Mouse (Mus musculus) liver, embryonic 14.5 days (tissue): ENCODE measurements around the gene Tent4b. TPM values are rescaled to one million over a fixed set of nuclear protein-coding genes. Genes with fewer than 3 reads are reported as not detected.

Experiments used
- ATAC-seq: fragments of 200-750 bp; cut with Nextera tagmentation; 2 replicates; pipeline ENCODE4 v1.8.0; 2017; ENCODE audit warnings: moderate number of reproducible peaks, mild to moderate bottlenecking, moderate library complexity; ENCODE audit not compliant: insufficient read depth
- DNase-seq, 3 experiments: peaks; one replicate each; pipeline ENCODE4 v3.0.0-alpha.2; 2012 to 2013; ENCODE audit warnings: low read depth in 3 of 3, low spot score in 3 of 3
- H3K27ac ChIP-seq: fragments of 300-500 bp; sonication (generic); 2 replicates; pipeline ENCODE4 v1.5.1; 2014; ENCODE audit warnings: moderate library complexity, mild to moderate bottlenecking, control low read depth, inconsistent platforms
- H3K27me3 ChIP-seq: fragments of 300-500 bp; sonication (generic); 2 replicates; pipeline ENCODE4 v1.6.1; 2014; ENCODE audit warnings: mild to moderate bottlenecking, low read length, moderate library complexity; ENCODE audit not compliant: control insufficient read depth, insufficient read depth
- H3K36me3 ChIP-seq: fragments of 300-500 bp; sonication (generic); replicated peaks from 2 replicates; pipeline ENCODE4 v1.6.1; 2014; ENCODE audit warnings: low read depth; ENCODE audit not compliant: control insufficient read depth, insufficient read depth
- H3K4me1 ChIP-seq, 2 experiments: fragments of 200-500 bp in 1 of 2; fragments of 300-500 bp in 1 of 2; sonication (generic) in 1 of 2; replicated peaks; 2 replicates each; pipeline ENCODE4 v1.6.1; 2012 to 2014; ENCODE audit warnings: antibody characterized with exemption in 1 of 2, inconsistent platforms in 1 of 2, low read length in 1 of 2; ENCODE audit not compliant: control insufficient read depth in 2 of 2, insufficient read depth in 2 of 2
- H3K4me2 ChIP-seq: fragments of 300-500 bp; sonication (generic); 2 replicates; pipeline ENCODE4 v1.6.1; 2014; ENCODE audit warnings: low read depth, mild to moderate bottlenecking, control low read depth, moderate library complexity
- H3K4me3 ChIP-seq, 2 experiments: fragments of 200-500 bp in 1 of 2; fragments of 300-500 bp in 1 of 2; sonication (generic) in 1 of 2; 2 replicates each; pipeline ENCODE4 v1.5.1; 2012 to 2014; ENCODE audit warnings: low read depth in 2 of 2, low read length in 2 of 2, mild to moderate bottlenecking in 2 of 2, control low read depth in 1 of 2, inconsistent platforms in 1 of 2, moderate library complexity in 1 of 2; ENCODE audit not compliant: insufficient read depth in 1 of 2
- H3K9ac ChIP-seq: fragments of 300-500 bp; sonication (generic); replicated peaks from 2 replicates; pipeline ENCODE4 v1.6.1; 2014; ENCODE audit warnings: mild to moderate bottlenecking, control low read depth, moderate library complexity
- H3K9me3 ChIP-seq: fragments of 300-500 bp; sonication (generic); 2 replicates; pipeline ENCODE4 v1.6.1; 2016; ENCODE audit warnings: low read length, mixed read lengths; ENCODE audit not compliant: control insufficient read depth
- CTCF ChIP-seq: IDR thresholded peaks from 2 replicates; pipeline ENCODE4 v1.5.1; 2016; ENCODE audit warnings: antibody characterized with exemption, low read depth, control low read depth
- EP300 ChIP-seq: IDR thresholded peaks from 2 replicates; pipeline ENCODE4 v1.6.1; 2016; ENCODE audit warnings: antibody characterized with exemption, low read depth
- WGBS: fragments of 180-500 bp; shearing (Covaris S2); extraction: QIAGEN DNeasy Blood & Tissue Kit; methylation state at CpG from one replicate; pipeline ENCODE4 v1.1.7; 2014; ENCODE audit not compliant: insufficient replicate concordance; 5-methylcytosine and 5-hydroxymethylcytosine counted together
- polyA plus RNA-seq, 2 experiments: library from polyadenylated mRNA; depleted of rRNA in 1 of 2; stranded (reverse) in 1 of 2; unstranded in 1 of 2; fragments of >200 nt; fragmentation: Nextera tagmentation in 1 of 2; extraction: Ambion mirVana in 1 of 2; gene quantifications; 2 replicates each; pipeline versions ENCODE4 v1.2.1 to v1.2.3; 2012 to 2014

Gene Tent4b
- polyA plus RNA-seq, 2 experiments = 4.3 to 9.2 TPM

DNA sequence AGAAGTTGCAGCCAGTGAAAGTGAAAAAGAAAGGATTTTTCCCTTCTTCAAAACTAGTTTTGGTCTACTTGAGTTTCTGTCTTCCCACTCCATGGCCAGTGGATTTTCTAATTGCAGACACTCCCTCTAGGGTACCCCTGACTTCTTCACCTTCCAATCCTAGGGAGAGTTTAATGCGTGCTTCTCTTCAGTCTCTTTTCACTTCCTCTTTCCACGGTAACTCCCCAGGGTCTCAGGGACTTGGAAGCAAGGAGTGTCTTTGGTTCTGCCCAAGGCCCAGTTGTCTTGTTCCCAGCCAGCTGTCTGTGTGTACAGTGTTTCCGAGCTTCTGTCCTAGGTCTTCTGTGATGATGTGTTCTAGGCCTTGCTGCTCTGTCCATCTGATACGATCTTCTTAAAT, 42.9 kb downstream of the Tent4b start:
- no peak for DNase-seq
- no peaks in the 10 kb centered on the region for H3K27me3 ChIP-seq
- no peak overlapping the region; the same call in 1 of the 2 replicates for H3K9ac ChIP-seq
- peaks cover 0 to 4% of the 10 kb centered on the region in 2 experiments; a peak in 1 of 4 replicates for H3K4me1 ChIP-seq
- no peak overlapping the region for H3K4me3 ChIP-seq
- peaks cover 13% of the 10 kb centered on the region for H3K36me3 ChIP-seq
- TF ChIP-seq CTCF = no peak
- no peak for TF ChIP-seq EP300
- no peak for ATAC-seq
- H3K9me3 ChIP-seq = no peaks in the 10 kb centered on the region
- no peak overlapping the region for H3K4me2 ChIP-seq
- no peak overlapping the region for H3K27ac ChIP-seq
- WGBS = 48% methylated on average over 4 of the region's 4 CpGs

DNA sequence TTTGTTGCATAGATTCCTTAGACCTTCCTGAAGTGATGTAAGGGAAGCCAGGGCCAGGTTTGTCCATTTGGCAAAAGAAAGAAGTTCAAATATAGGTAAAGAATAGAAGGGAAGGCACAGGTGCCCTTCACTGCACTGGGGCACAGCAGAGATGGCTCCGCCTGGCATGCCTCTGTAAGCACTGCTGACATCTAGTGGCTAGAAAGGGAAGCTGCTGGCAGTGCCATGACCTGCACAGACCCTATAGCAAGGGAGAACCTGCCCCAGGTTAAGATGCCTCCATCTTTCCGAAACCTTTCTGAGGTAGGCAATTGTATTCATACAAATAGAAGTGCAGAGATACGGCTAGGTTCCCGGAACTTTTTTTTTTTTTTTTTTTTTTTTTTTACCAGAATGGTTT, 45.3 kb downstream of the Tent4b start:
- peak in 2 of 3 experiments; percentile 13 to 28 for DNase-seq
- H3K4me3 ChIP-seq = no peak overlapping the region
- WGBS = 62% methylated on average over 4 of the region's 4 CpGs
- H3K9me3 ChIP-seq = no peaks in the 10 kb centered on the region
- peak; percentile 65; the same call in 1 of the 2 replicates for ATAC-seq
- no peak overlapping the region for H3K27ac ChIP-seq
- peaks cover 0 to 4% of the 10 kb centered on the region in 2 experiments; a peak in 1 of 4 replicates for H3K4me1 ChIP-seq
- TF ChIP-seq CTCF (peak; percentile 95), EP300 (no peak)
- peaks cover 18% of the 10 kb centered on the region for H3K36me3 ChIP-seq
- H3K9ac ChIP-seq = no peak overlapping the region
- no peak overlapping the region for H3K4me2 ChIP-seq
- no peaks in the 10 kb centered on the region for H3K27me3 ChIP-seq

DNA sequence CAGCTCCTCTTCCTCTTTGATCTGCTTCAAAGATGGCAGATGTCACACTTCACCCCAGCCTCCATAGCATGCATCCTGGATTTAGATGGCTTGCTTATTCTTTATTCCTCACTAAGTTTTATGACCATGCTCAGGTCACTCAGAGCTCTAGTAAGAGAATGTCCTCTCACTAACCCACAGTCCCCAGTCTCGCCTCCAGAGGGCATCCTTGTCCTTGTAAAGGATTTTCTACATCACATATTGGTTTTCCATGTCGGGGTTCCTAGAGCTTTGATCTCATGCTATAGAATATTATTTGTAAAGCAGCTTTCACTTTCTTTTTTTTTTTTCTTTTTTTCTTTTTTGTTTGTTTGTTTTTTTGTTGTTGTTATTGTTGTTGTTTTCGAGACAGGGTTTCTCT, 53.8 kb downstream of the Tent4b start:
- DNase-seq = peak in 1 of 3 experiments; percentile 30
- 64% methylated on average over 3 of the region's 3 CpGs for WGBS
- TF ChIP-seq EP300 = no peak
- TF ChIP-seq CTCF = peak; percentile 61

DNA sequence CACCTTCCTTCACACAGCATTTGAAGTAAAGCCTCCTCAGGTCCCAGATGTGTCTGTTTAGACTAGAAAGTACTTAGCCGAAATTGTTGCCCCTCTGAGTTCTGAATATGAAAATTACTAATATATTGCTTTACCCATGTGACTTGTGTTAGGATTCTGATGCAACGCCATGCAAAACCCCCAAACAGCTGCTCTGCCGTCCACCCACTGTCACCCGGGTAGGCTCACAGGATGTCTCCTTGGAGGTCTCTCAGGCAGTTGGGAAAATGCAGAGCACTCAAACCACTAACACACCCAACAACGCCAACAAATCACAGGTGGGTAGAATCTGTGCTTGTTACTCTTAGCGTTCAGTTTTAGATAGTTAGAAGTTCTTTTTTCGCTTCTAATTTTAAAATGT, 55.9 kb downstream of the Tent4b start:
- Histone ChIP-seq H3K4me2 (no peak overlapping the region), H3K4me3 (no peak overlapping the region), H3K27ac (no peak overlapping the region), H3K27me3 (no peaks in the 10 kb centered on the region), H3K9me3 (no peaks in the 10 kb centered on the region), H3K4me1 (no peaks in the 10 kb centered on the region), H3K36me3 (peaks cover 17% of the 10 kb centered on the region), H3K9ac (no peak overlapping the region)
- ATAC-seq (no peak), DNase-seq (no peak)
- 73% methylated on average over 7 of the region's 7 CpGs for WGBS
- TF ChIP-seq CTCF = no peak
- no peak for TF ChIP-seq EP300

More for the DNA sequence above, 53.8 kb downstream of the Tent4b start:
- no peak for ATAC-seq
- no peak overlapping the region for H3K4me3 ChIP-seq
- H3K36me3 ChIP-seq = peaks cover 21% of the 10 kb centered on the region
- no peaks in the 10 kb centered on the region for H3K4me1 ChIP-seq
- H3K9me3 ChIP-seq = no peaks in the 10 kb centered on the region
- H3K27me3 ChIP-seq = no peaks in the 10 kb centered on the region
- H3K4me2 ChIP-seq = no peak overlapping the region
- no peak overlapping the region for H3K9ac ChIP-seq
- no peak overlapping the region for H3K27ac ChIP-seq

DNA sequence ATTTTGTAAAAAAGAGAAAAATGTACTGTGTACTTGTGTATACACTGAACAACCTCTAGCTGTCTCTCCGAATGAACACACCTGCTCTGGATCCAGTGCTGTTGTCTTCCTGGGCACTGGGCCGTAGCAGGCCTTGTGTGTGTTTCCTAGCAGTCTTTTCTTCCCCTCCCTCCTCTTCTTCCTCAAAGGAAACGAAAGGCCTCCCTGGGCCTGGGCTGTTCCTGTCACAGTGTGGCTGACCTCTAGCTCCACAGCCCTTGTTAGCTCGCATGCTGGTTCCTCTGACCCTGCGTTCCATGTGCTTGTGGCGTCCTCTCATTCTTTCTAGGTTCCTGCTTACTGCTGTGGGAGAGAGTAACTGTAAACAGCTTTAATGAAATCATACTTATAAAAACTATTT, 59.0 kb downstream of the Tent4b start:
- 59% methylated on average over 6 of the region's 6 CpGs for WGBS
- Histone ChIP-seq H3K9me3 (no peaks in the 10 kb centered on the region), H3K27ac (no peak overlapping the region), H3K9ac (no peak overlapping the region), H3K36me3 (peaks cover 9% of the 10 kb centered on the region), H3K27me3 (no peaks in the 10 kb centered on the region), H3K4me3 (no peak overlapping the region), H3K4me1 (no peaks in the 10 kb centered on the region), H3K4me2 (no peak overlapping the region)
- no peak for TF ChIP-seq CTCF
- no peak for TF ChIP-seq EP300
- ATAC-seq = no peak
- DNase-seq = no peak
